Mouse (Mus musculus): ENCODE measurements around the gene Ccdc173.
"Not testable (repeated sequence)": the region's sequence is repeated elsewhere in the genome, so short reads cannot be mapped to it uniquely, and the experiment has no call there.

Gene Ccdc173

DNA sequence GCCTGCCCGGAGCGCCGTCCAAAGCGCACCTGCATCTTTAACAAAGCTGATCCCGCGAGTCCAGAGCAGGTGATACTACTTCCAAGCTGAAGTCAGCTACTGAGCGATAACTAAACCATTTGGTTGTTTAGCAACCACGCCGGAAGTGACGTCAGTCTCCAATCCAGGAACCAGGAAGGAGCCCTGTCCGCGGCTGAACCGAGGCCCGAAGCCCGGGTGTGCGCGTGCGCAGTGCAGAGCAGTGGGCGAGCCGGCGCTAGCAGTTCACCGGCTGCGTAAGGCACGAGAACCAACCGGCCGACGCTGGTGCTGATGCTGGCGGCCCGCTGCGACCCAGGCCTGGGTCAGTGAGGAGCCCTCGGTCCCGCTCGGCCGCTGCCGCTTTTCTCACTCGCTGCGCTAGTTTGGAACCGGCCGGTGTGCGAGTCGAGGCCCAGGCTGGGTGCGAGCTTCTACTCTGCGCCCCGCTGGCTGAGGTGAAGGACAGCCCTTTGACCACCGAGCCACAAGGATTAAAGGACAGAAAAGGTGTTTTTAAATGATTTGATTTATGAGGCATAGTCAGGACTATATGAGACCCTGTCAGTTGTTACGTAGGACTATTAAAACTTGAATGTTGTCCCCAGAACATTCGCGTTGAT is at the start of gene Ccdc173, which contains the start of gene Phospho2:
Ccdc173 (minus strand) TSS at position 147 of the 641 bp plus-strand sequence.
Phospho2 (plus strand) TSS at position 195 of the 641 bp plus-strand sequence.
- DNase-seq (ENCODE audit: low spot score in 2 of 2) = peak; percentile 98

DNA sequence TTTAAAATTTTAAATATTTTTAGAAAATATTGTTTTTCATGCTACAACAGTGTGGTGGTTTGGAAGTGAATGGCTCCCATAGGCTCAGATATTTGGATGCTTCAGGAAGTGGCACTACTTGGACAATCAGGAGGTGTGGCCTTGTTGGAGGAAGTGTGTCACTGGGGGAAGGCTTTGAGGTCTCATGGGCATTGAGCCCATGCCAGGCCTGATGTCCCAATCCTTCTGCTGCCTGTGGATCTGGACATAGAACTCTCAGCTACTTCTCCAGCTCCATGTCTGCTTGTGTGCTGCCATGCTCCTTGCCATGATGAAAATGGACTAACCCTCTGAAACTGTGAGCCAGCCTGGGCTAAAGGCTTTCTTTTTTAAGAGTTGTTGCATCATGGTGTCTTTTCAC is 49.3 kb upstream of the Ccdc173 start:
- no peak for DNase-seq (ENCODE audit: low spot score in 2 of 2)

DNA sequence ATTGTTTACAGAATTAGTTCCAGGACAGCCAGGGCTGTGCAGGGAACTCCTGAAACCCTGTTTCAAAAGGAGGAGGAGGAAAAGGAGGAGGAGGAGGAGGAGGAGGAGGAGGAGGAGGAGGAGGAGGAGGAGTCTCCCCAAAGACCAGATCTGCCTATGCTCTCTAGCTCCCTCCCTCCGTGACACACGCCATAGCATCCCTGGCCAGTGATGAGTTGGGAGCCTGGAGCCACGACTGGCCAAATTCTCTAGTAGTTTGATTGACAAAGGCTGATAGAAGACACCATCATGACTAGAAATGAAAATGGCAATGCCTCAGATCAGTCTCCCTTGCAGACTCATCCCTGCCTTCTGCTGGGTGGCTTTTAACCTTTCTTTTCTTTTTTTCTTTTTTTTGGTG is 48.6 kb upstream of the Ccdc173 start:
- DNase-seq (ENCODE audit: low spot score in 2 of 2) = no peak

DNA sequence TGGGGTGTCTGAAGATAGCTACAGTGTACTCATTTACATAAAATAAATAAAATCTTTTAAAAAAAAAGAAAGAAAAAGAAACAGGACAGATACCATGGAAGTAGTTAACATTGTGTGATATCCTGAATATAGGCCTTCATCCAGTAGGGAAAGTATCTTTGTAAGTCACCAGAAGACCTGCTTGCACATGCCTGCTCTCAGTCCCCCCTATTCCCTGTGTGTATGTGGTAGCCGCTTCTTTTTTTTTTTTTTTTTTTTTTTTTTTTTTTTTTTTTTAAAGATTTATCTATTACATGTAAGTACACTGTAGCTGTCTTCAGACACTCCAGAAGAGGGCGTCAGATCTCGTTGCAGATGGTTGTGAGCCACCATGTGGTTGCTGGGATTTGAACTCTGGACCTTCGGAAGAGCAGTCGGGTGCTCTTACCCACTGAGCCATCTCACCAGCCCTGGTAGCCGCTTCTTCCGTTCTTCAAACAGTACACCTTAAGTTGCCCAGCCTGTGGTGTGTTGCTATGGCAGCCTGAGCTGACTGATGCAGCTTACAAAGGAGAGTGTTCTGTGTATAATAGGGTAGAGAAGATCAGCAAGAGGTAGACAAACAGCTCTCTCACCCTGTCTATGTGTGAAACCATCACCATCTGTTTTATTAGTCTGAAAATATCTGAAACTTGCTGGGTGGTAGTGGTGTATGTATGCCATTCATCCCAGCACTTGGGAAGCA is 48.0 kb upstream of the Ccdc173 start:
- no peak for DNase-seq (ENCODE audit: low spot score in 2 of 2)

DNA sequence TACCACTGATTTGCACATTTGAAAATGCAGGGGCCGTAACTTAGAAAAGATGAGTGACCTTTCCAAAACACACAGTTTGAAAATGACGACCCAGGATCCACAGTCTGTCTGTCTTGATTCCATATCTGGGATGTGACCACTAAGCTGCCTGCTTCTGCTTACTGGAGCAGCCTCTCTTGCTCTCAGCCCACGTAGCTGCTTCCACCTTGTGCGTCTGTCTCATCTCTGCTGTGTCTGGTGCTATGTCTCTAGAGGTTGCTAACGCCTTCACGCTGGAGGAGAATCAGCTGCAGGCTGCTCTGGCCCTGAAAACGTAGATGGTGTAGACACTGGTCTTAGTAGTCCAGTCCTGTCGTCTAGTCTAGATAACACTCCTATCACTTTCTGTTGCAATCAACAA is 40.7 kb upstream of the Ccdc173 start:
- no peak for DNase-seq (ENCODE audit: low spot score in 2 of 2)

DNA sequence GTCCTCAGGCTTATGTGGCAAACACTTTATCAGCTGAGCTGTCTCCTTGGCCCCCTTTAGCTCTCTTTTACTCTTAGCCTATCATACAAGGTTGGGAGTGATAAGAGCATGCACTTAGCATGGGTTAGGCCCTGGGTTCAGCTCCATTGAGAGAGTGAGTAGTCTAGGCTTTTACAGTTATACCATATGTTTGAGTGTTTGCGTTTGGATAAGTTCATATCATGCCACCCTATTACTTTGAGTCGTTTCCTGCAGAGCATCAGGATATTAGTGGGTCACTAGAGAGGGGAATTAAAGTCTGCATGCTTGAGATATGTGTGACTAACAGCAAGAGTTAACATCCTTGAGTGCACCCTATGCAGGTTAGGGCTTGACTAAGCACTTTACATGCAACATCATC is 40.3 kb upstream of the Ccdc173 start:
- no peak for DNase-seq (ENCODE audit: low spot score in 2 of 2)

DNA sequence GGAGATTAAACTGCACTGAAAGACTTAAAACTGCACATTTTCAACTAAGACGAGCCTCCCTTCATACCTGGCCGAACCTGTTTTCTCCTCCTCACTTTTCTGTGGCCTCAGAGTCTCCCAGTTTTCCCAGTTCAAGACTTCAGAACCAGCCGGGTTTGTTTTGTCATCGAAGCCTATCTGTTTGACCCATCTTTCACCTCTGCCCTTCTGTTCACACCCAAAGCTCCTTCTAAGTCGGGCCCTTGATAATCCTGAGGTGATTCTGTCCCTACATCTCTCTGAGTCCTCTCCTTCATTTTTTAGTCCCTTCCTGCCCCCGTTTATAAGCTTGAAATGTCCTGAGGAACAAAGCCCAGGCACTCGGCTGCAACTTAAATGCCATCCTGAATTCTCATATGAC is 38.7 kb upstream of the Ccdc173 start:
- DNase-seq (ENCODE audit: low spot score in 2 of 2) = no peak

DNA sequence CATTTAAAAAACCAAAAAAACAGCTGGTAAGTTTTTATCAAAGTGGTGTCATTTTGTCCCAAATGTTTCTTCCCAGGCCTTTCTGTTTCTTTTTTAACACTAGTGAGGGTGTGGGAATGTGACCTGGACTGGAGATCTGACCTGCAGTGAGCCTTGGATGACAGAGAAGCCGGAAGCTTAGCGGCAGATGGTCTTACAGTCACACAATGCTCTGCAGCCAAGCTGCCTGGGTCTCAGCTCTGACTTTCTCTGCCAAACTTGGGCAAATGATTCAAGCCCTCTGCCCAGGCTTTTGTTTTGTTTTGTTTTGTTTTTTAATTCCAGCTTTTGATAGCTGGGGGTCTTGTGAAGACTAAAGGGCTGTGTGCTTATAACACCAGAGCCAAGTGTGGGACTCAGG is 37.0 kb upstream of the Ccdc173 start:
- no peak for DNase-seq (ENCODE audit: low spot score in 2 of 2)

DNA sequence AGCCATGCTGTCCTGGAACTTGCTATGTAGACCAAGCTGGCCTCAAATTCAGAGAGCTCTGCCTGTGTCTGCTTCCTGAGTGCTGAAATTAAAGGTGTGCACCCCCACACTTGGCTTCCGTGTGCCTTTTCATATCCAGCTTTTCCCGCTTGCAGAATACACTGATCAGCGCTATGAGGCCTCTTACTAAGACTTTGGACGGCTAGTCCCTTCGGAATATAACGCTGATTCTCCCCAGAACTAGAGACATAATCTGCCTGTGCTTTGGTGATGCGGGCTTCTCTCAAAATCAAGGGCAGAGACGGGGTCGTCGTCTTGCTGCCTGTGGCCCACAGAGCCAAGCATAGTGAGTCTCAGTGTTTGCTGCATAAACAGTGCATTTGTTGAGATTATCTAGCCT is 36.5 kb upstream of the Ccdc173 start:
- DNase-seq (ENCODE audit: low spot score in 2 of 2) = no peak

DNA sequence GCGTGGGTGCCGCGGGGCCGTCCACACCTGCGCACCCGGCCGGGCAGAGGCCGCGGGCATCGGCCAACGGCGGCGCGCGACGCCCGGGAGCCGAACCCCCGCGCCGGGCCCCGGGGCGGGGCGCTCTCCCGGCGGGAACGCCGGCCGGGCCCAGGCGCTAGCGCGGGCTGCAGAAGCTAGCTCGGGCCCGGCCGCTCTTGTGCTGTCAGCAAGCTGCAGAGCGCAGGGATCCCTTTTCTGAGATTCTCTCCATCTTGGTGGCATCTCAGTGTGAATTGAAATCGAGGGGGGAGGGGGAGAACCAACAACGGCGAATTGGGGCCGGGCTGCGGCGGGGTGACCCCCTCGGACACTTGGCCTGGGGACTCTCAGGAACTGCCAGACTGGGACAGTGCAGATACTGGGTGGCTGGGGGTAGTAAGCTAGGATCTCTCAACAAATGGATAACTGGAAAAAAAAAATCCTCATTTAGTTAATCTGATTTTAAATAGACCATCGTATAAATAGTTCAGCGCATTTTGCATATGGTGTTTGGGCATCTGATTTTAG is 33.8 kb upstream of the Ccdc173 start:
- DNase-seq (ENCODE audit: low spot score in 2 of 2) = no peak

DNA sequence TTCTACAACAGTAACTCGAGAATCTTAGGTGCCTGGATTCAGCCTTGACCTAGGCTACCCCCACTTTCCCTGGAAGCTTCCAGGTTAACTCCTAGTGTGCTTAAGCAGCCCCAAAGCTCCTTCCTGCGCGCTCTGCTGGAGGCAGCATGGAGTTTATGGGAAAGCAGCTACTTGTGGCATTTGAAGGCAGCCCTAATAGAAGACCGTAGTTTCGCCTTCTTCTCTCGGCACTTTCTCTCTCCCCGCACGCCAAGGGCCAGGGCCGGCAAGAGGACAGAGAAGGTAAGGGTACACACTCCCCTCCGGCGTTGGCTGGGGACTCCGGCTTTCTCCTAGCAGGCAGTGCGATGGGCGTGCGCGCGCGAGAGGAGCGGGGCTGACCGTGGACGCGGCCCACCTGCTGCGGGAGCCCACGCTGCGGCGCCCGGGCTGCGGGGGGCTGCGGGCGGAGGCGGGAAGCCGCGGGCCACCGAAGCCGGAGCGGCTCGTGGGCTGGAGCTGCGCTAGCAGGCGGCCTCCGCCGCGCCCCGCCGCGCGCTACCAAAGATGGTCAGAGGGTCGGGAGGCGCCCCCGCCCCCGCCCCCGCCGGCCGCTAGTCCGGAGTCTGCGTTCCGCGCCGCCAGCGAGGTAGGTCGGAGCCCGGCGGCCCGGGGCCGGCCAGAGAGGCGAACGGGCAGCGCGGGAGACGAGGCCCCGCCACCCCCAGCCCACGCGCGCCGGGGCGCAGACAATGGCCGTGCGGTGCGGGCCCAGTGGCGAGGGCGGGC is 33.2 kb upstream of the Ccdc173 start:
- peak; percentile 4 for DNase-seq (ENCODE audit: low spot score in 2 of 2)

DNA sequence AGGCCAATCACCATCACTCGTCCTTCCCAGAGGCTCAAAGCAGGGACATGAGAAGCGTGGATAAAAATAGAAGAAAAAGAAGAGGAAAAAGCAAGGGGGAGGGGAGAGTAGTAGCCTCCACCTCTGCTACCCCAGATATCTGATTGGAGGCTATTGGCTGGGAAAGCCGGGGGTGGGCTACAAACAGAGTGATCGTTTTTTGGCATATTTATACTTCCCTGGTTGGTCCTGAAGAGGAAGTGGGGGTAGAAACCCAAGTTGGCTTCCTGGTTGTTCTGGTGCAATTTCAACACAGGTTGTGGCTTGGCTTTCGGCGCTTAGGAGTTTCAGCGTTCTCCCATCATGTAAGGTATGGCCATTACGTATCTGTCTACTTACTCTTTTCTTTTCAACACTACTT is 32.3 kb upstream of the Ccdc173 start, which contains the start of gene Klhl23:
Klhl23 (plus strand) TSS at position 234 of the 400 bp plus-strand sequence.
- peak; percentile 4 to 12 for DNase-seq (ENCODE audit: low spot score in 2 of 2)

DNA sequence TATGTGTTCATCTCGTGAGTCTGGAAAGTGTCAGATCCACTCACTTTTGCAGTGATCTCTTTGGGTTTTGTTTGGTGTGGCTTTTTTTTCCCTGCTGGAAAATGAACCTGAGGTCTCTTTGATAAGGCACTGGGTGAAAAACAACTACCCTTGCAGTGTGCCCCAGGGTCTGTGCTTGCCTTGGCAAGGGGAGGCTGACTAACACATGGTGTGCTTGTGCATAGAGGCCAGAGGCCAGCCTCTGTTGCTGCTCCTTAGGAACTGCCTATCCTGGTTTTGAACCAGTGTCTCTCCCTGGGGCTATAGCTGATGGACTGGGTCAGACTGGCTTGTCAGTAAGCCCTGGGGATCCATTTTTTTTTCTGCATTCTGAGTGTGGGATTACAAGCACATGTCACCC is 30.8 kb upstream of the Ccdc173 start:
- no peak for DNase-seq (ENCODE audit: low spot score in 2 of 2)

DNA sequence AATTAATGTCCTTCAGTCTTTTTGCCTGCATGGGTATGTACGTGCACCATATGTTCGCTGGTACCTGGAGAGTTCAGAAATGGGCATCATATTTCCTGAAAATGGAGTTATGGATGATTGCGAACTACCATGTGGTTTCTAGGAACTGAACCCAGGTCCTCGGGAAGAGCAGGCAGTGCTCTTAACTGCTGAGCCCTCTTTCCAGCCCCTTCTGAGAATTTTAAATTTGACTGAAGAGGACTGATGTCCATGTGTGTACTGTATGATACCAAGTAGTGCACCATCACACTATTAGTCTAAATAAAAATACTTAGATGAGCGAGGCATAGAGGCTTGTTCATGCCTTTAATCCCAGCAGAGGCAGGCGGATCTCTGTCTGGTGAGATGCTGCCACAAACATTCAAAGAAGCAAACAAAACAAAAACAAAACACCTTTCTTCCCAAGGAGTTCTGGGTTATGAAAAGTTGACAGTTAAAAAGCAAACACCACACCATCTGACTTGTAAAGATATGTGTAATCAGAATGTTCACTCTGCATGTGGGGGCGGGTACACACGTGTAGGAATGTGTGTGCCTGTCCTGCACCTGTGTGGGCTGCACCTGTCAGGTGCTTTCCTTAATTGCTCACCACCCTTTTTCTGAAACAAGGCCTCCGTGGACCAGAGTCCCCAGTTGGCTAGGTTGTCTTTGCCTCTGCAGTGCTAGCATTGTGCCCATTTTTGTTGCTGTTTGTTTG is 29.1 kb upstream of the Ccdc173 start:
- DNase-seq (ENCODE audit: low spot score in 2 of 2) = peak in 1 of 2 experiments; percentile 31

DNA sequence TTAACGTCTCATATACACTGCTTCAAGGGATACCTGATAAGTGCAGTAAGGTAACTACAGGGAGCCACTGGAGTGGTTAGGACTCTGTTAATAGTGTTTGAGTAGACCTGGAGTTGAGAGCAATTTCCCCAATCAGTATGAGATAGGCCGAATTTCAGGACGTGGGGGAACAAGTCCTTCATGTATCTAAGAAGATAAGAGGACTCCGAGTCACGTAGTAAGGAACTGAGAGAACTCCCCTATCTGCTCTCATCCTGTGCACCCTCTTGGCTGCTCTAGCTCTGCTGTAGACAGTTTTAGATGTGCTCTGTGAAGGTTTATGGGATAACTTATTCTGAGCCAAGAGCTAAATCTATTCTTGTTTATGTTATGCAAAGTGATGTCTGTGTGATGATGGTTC is 27.2 kb upstream of the Ccdc173 start:
- no peak for DNase-seq (ENCODE audit: low spot score in 2 of 2)

DNA sequence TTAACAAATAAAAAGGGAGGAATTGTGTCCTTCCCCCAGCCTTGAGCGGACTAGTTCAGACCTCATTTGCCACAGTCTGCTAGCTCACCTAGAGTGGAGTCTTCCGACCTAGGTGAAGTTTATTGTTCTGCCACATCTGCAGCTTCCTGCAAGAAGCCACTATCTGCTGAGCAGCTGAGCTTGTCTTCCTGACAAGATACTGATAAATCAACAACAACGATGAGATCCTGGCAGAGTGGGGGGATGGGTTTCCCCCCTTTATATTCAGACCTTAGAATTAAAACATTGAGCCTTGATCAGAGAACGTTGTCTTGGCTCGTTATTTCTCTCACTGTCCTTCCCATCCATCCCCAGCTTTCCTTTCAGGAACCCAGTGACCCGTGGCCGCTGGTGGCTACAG is 22.0 kb upstream of the Ccdc173 start:
- DNase-seq (ENCODE audit: low spot score in 2 of 2) = not testable (repeated sequence)

DNA sequence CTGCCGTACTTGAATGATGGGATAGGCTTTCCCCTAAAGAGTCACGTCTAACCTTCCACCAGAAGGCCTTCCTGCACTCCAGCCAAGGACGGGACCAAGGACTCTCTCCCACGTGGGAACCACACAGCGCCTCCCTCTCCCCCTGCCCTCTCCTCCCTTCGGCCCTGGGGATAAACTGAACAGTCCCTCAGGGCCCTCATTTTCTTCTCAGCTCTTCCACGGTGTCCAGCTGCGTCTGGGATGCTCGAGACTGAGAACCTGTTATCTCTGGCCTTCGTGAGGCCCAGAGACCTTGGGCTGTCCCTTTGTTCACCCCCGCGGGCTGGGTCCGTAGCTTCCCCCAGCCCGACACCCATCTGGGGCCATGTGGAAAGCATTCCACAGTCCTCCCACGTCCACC is 20.8 kb upstream of the Ccdc173 start:
- DNase-seq (ENCODE audit: low spot score in 2 of 2) = no peak

DNA sequence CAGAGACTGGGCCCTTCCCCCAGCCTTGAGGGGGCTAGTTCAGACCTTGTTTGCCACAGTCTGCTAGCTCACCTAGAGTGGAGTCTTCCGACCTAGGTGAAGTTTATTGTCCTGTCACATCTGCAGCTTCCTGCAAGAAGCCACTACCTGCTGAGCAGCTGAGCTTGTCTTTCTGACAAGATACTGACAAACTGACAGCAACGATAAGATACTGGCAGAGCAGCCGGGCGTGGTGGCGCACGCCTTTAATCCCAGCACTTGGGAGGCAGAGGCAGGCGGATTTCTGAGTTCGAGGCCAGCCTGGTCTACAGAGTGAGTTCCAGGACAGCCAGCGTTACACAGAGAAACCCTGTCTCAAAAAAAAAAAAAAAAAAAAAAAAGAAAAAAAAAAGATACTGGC is 15.3 kb upstream of the Ccdc173 start:
- DNase-seq (ENCODE audit: low spot score in 2 of 2) = not testable (repeated sequence)

DNA sequence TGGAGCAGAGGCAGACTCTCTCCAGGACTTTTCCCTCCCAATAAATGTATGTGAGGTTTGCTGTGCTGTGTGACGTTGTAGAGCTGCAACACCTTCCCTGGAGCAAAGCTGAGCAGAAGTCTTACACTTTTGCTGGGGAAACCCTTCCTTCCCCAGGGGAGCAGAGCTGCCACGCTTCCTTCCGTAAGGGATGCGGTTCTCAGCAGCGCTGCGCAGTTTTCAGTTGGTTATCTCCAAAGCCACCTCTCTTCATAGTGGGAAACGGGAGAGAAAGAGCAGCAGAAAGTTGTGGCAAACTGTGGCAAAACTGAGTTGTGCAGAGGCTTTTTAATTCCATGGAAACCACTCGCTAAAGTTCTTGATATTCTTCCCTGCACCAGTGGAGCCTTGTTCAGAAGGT is 14.4 kb upstream of the Ccdc173 start:
- no peak for DNase-seq (ENCODE audit: low spot score in 2 of 2)

DNA sequence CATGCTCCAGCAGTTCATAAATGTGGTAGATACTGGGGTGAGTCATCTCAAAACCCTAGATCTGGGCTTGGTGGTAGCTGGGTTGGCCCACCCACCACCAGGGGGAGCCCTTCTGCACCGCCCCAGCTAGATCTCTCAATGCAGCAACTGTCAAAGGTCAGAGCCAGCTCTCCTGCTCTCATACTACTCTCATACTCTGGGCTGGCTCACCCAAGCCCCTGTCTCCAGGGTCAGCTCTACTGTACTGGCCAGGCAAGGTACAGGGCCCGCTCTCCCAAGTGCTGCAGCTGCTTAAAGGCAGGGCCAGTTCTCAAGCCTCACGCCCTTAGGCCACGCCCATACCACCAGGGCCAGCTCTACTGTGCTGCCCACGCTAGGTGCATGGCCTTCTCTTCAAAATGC is 13.5 kb upstream of the Ccdc173 start:
- DNase-seq (ENCODE audit: low spot score in 2 of 2) = peak; percentile 63 to 66

DNA sequence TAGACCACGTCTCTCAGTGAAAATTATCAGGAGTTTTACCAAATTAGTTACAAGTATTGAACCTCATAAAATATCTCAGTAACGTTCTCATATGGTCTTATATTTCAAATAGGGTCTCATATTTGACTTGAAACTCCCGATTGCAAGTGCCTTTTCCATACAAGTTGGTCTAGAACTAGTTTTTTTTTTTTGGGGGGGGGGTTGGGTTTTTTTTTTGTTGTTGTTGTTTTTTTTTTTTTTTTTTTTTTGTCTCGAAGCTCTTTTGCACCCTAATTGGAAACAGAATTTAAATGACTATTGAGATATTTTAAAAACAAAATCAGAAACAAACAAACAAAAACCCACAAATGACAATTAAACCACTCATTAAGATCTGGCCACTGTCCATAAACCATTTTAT is 1.3 kb upstream of the Ccdc173 start:
- DNase-seq (ENCODE audit: low spot score in 2 of 2) = no peak

DNA sequence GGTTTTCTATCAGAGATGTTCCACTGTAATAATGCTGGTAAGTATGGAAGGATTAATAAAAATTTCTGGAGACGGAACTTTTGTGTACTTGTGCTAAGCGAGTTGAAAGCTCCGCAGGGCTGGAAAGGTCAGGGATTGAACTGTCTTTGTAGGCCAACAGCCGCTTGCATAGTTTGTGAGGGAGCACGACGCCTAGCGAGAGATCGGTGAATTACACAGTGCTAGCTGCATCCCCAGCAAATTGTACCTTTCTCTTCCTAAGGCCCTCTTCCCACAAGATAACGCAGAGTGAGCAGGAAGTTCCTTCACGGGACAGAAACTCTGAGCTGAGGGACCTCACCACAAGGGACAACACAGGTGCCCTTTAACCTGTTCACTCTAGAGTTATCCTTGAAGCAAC is 910 bp upstream of the Ccdc173 start:
- peak; percentile 74 to 81 for DNase-seq (ENCODE audit: low spot score in 2 of 2)
